Mouse (Mus musculus) cerebellum, adult 2 months (tissue): ENCODE measurements at regions not wholly inside any gene's neighbourhood (a gene's known extent, or its start where the extent isn't known, plus 50 kb on each side); places are given as distances from the start of the nearest gene placed in this dataset.

Experiments used
- CTCF ChIP-seq: fragments of 200-500 bp; IDR thresholded peaks from 2 replicates; pipeline ENCODE4 v1.5.1; 2011; ENCODE audit warnings: low read depth, mild to moderate bottlenecking, control low read depth, low read length, moderate library complexity, borderline replicate concordance; ENCODE audit not compliant: insufficient read depth
- POLR2A ChIP-seq: fragments of 200-500 bp; IDR thresholded peaks from 2 replicates; pipeline ENCODE4 v1.6.1; 2011; ENCODE audit warnings: low read length, control low read depth, borderline replicate concordance; ENCODE audit not compliant: insufficient read depth

DNA sequence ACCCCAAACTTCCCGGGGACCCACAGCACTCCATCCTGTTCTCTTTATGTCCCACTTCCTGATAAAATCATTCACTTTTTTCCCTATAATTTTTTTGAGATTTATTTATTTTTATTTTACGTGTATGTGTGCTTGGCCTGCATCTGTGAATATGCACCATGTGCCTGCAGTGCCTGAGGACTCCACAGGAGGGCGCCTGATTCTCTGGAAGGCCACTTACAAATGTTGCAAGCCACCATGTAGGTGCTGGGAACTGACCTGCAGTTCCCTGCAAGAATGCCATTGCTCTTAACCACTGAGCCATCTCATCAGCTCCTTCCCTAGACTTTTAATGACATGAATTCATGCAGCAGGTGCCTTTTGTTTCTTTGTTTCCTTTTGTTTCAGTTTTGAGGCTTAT lies 134.9 kb upstream of the Zfp64 start:
- TF ChIP-seq CTCF (no peak), POLR2A (no peak)
